Mouse (Mus musculus) erythroblast, embryonic 14.5 days (primary cell): ENCODE measurements around the gene Mkln1.

Source experiments
- GATA1 ChIP-seq: IDR thresholded peaks from 2 replicates; pipeline ENCODE4 v1.6.1; 2012; ENCODE audit warnings: low read length, inconsistent platforms, mixed read lengths
- TAL1 ChIP-seq: IDR thresholded peaks from 3 replicates; pipeline ENCODE4 v1.6.1; 2012; ENCODE audit warnings: low read length, inconsistent platforms, mixed read lengths

DNA sequence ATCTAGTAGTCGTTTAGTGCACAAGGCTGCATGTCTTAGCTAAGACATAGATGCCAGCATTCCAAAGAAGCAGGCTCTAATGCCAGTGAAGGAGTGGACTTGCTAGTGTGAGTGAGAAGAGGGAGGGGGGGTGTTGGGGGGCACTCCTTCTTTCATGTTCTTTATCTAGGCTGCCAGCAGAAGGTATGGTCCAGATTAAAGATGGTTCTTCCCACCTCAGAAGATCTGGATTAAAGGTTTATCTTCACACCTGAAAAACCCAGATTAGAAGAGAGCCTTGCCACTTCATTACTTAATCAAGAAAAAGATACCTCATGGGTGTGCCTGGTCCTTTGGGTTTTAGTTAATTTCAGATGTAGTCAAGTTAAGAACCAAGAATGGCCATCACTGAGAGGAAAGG is 46.7 kb downstream of the Mkln1 start:
- TF ChIP-seq GATA1 (no peak), TAL1 (no peak)
